Comparison of ENCODE assay signal across 19 mouse cellular contexts in genomic region chr9:9412460-9413181, GRCm38 (mm10).
A peak's percentile ranks its signal among the peaks of the same experiment; 100 is the strongest.
DNase-seq lines count a peak whose midpoint lies in the region; ATAC-seq and TF ChIP-seq lines count a peak whose summit lies in the region.
"Had no signal": no experiment of that assay in that cellular context is flagged by ENCODE, and none has a peak within 500 bp of the region (broad histone marks: within the 10 kb centered on the region; RNA-seq: fewer than 3 reads in every experiment).

No protein-coding gene starts in this region.

- H3K27ac ChIP-seq in hindbrain, postnatal 0 days, result no peak overlapping the region
- H3K27ac ChIP-seq in hindbrain, embryonic 14.5 days, result no peak overlapping the region
- no peak overlapping the region for H3K27ac ChIP-seq in thymus, adult 2 months (ENCODE audit: control insufficient read depth, insufficient read depth, low read length)
- H3K27ac ChIP-seq: hindbrain, embryonic 15.5 days; midbrain, embryonic 12.5 days had no signal

- DNase-seq in hindbrain, postnatal 0 days (ENCODE audit: low spot score), result peak; percentile 43
- DNase-seq in hindbrain, embryonic 14.5 days (ENCODE audit: low spot score), result no peak
- DNase-seq in Muller cell, postnatal 12 days (ENCODE audit: inconsistent ontology term), result peak; percentile 45
- DNase-seq in heart, adult 9 months (ENCODE audit: low spot score in 2 of 2), result peak; percentile 53 to 74
- DNase-seq in heart, postnatal 25 days (ENCODE audit: low spot score), result peak; percentile 26
- DNase-seq in left cerebral cortex, adult 18-20 months (ENCODE audit: low spot score in 2 of 2), result no peak
- no peak for DNase-seq in spleen, postnatal 10 days (ENCODE audit: low spot score in 2 of 2)
- no peak for DNase-seq in thymus, adult 2 months
- DNase-seq: cerebellum, postnatal 36 days; gastrocnemius, postnatal 10 days; kidney, adult 9 months; right cerebral cortex, postnatal 4 days; thymus, postnatal 25 days had no signal

- no peak for TF ChIP-seq CTCF in hindbrain, postnatal 0 days (IDR thresholded peaks at IDR 0.05; ENCODE audit: low read depth)
- no peak for TF ChIP-seq CTCF in thymus, adult 2 months (IDR thresholded peaks at IDR 0.05; ENCODE audit: borderline replicate concordance, control insufficient read depth, extremely low read depth, insufficient read depth, low read length, poor library complexity)

- no peak overlapping the region for H3K4me3 ChIP-seq in hindbrain, postnatal 0 days (ENCODE audit: low read length)
- H3K4me3 ChIP-seq in hindbrain, embryonic 14.5 days (replicated peaks; ENCODE audit: low read length), result no peak overlapping the region
- H3K4me3 ChIP-seq in thymus, adult 2 months (ENCODE audit: control insufficient read depth, insufficient read depth, low read length), result no peak overlapping the region
- H3K4me3 ChIP-seq: hindbrain, embryonic 15.5 days; midbrain, embryonic 12.5 days had no signal

- intact Hi-C loops in heart, postnatal 25 days (cut with DNase I), result loop anchor here (10.0 kb wide), 1 partner anchor 172 kb away; no protein-coding TSS in a partner anchor

- no peaks in the 10 kb centered on the region for H3K4me1 ChIP-seq in hindbrain, postnatal 0 days (ENCODE audit: insufficient read depth, low read length)
- no peaks in the 10 kb centered on the region for H3K4me1 ChIP-seq in hindbrain, embryonic 14.5 days (replicated peaks; ENCODE audit: control insufficient read depth, insufficient read depth, low read length)
- H3K4me1 ChIP-seq in thymus, adult 2 months (replicated peaks; ENCODE audit: control insufficient read depth, insufficient read depth, low read length), result no peaks in the 10 kb centered on the region
- H3K4me1 ChIP-seq: hindbrain, embryonic 15.5 days; midbrain, embryonic 12.5 days had no signal

- no peaks in the 10 kb centered on the region for H3K27me3 ChIP-seq in hindbrain, postnatal 0 days (ENCODE audit: insufficient read depth, low read length)
- no peaks in the 10 kb centered on the region for H3K27me3 ChIP-seq in hindbrain, embryonic 14.5 days (ENCODE audit: control insufficient read depth, insufficient read depth, low read length)
- H3K27me3 ChIP-seq in thymus, adult 2 months (ENCODE audit: control insufficient read depth, insufficient read depth, low read length), result no peaks in the 10 kb centered on the region
- H3K27me3 ChIP-seq: CH12.LX; hindbrain, embryonic 15.5 days; midbrain, embryonic 12.5 days had no signal

- TF ChIP-seq POLR2A in thymus, adult 2 months (IDR thresholded peaks at IDR 0.05; ENCODE audit: control insufficient read depth, extremely low read depth, insufficient read depth, low read length, poor library complexity), result no peak

- H3K9me3 ChIP-seq in hindbrain, postnatal 0 days (ENCODE audit: low read length), result no peaks in the 10 kb centered on the region
- H3K9me3 ChIP-seq in hindbrain, embryonic 14.5 days (ENCODE audit: control insufficient read depth, low read length), result no peaks in the 10 kb centered on the region
- H3K9me3 ChIP-seq: hindbrain, embryonic 15.5 days; midbrain, embryonic 12.5 days had no signal

- H3K9ac ChIP-seq in hindbrain, postnatal 0 days (replicated peaks; ENCODE audit: low read length), result no peak overlapping the region
- H3K9ac ChIP-seq in hindbrain, embryonic 14.5 days, result no peak overlapping the region
- H3K9ac ChIP-seq: hindbrain, embryonic 15.5 days; midbrain, embryonic 12.5 days had no signal

- WGBS in hindbrain, postnatal 0 days, result 43% methylated on average over 3 of the region's 3 CpGs
- 76% methylated on average over 3 of the region's 3 CpGs for WGBS in hindbrain, embryonic 14.5 days
- 77% methylated on average over 3 of the region's 3 CpGs for WGBS in thymus, adult 2 months

- H3K4me2 ChIP-seq in hindbrain, postnatal 0 days (ENCODE audit: low read depth, low read length), result no peak overlapping the region
- no peak overlapping the region for H3K4me2 ChIP-seq in hindbrain, embryonic 14.5 days (replicated peaks)
- H3K4me2 ChIP-seq: hindbrain, embryonic 15.5 days; liver, embryonic 11.5 days; midbrain, embryonic 12.5 days had no signal

- no peaks in the 10 kb centered on the region for H3K36me3 ChIP-seq in hindbrain, postnatal 0 days (ENCODE audit: insufficient read depth, low read length)
- H3K36me3 ChIP-seq in hindbrain, embryonic 14.5 days (replicated peaks; ENCODE audit: control insufficient read depth, insufficient read depth), result no peaks in the 10 kb centered on the region
- H3K36me3 ChIP-seq in thymus, adult 2 months (ENCODE audit: control insufficient read depth, insufficient read depth, low read length), result no peaks in the 10 kb centered on the region
- H3K36me3 ChIP-seq: hindbrain, embryonic 15.5 days; midbrain, embryonic 12.5 days had no signal

- ATAC-seq in hindbrain, postnatal 0 days, result peak; percentile 51
- no peak for ATAC-seq in hindbrain, embryonic 14.5 days (ENCODE audit: low FRiP score)
- ATAC-seq: forebrain, embryonic 16.5 days; Patski had no signal

Comparison
In these comparisons a context has a peak if more than half of its experiments do, and no peak if none do; other contexts are left out.
1. DNase-seq: peak in hindbrain, postnatal 0 days (single experiment), Muller cell, postnatal 12 days (single experiment), heart, adult 9 months (2 of 2) and heart, postnatal 25 days (single experiment); none in hindbrain, embryonic 14.5 days (single experiment), left cerebral cortex, adult 18-20 months (0 of 2), spleen, postnatal 10 days (0 of 2) and thymus, adult 2 months (single experiment).